Mouse (Mus musculus): ENCODE data around the gene Nrde2. TPM values are rescaled to one million over a fixed set of nuclear protein-coding genes. Genes with fewer than 3 reads are reported as not detected.

Nrde2 gene
- total RNA-seq, 2 experiments from 2014 or later: 0.19 to 11.1 TPM

DNA sequence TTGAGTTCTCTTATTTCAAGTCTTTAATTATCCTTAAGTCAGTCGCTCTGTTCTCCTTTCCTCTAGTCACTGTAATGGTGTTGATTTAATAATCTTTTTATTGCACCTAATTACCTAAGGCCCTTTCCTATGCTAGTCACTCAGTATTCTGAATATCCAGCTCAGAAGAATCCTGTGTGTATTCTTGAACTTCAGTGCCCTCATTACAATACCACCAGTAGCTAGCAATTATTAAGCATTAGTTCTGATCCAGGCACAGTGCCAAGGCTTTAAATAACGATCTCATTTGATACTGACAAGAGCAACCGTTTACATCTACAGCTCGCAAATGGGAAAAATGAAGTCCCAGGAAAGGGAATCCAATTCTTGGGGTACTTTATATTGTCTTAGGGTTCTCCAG lies 83.7 kb downstream of the Nrde2 start:
- ATAC-seq (replicated peaks; ENCODE audit: low FRiP score, poor library complexity, severe bottlenecking): no peak

Other genes with a start within 250 kb of the Nrde2 start
- gene Kcnk13, start 195.2 kb downstream of the Nrde2 start, total RNA-seq (2015; ENCODE audit: low replicate concordance): not detected in 2 replicates
- gene Kcnk13, start 195.2 kb downstream of the Nrde2 start, total RNA-seq (2017; ENCODE audit: low replicate concordance): 0.42 TPM in 1 of 2 replicates, not detected in the other
- 42.6 and 92.4 TPM in 2 replicates for gene Psmc1, start 49.5 kb downstream of the Nrde2 start, total RNA-seq (2015; ENCODE audit: low replicate concordance)
- 63.4 and 63.7 TPM in 2 replicates for gene Psmc1, start 49.5 kb downstream of the Nrde2 start, total RNA-seq (2017; ENCODE audit: low replicate concordance)
- gene Calm1, start 39.8 kb upstream of the Nrde2 start, total RNA-seq (2015; ENCODE audit: low replicate concordance): 71.5 and 86.7 TPM in 2 replicates
- 70.8 and 118 TPM in 2 replicates for gene Calm1, start 39.8 kb upstream of the Nrde2 start, total RNA-seq (2017; ENCODE audit: low replicate concordance)